Mouse (Mus musculus) hematopoietic stem cell, adult 5-6 weeks (primary cell): ENCODE measurements around the gene Abl2. TPM values are rescaled to one million over a fixed set of nuclear protein-coding genes. Genes with fewer than 3 reads are reported as not detected.

Source experiments
- ATAC-seq, 2 experiments: fragments of 125-278 bp in 1 of 2; replicated peaks in 1 of 2; 2 replicates each; pipeline ENCODE4 v1.8.0; 2016 to 2017; ENCODE audit warnings: inconsistent platforms in 2 of 2, mild to moderate bottlenecking in 2 of 2, moderate number of reproducible peaks in 2 of 2, low read depth in 1 of 2, moderate TSS enrichment in 1 of 2; ENCODE audit not compliant: low FRiP score in 2 of 2, poor library complexity in 2 of 2, severe bottlenecking in 2 of 2, insufficient read depth in 1 of 2, low TSS enrichment in 1 of 2
- total RNA-seq: library from RNA; stranded (forward); fragments of 172-1452, 232-1000 nt; gene quantifications from 2 replicates; pipeline ENCODE4 v1.2.3, GENCODE M21; 2017

Abl2 gene
- total RNA-seq, 1 experiment from 2014 or later = 32.8 TPM

DNA sequence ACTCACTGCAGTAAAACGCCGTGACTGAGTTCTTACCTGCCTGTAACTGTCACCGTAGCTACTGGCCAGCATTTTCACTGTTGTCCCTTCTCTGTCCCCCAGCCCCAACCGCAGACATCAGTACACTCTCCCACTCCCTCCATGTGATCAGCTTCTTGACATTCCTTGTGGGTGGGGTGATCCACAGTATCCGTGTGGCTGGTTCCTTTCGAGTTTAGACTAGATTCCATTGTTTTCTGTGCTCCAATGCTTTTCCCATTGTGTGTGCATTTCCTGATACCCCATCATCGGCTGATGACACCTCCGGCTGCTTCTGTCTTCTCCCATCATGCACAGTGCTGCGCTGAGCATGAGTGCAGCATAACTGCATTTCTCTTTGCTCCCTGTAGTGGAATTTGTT is 92.0 kb downstream of the Abl2 start:
- no peak for ATAC-seq

DNA sequence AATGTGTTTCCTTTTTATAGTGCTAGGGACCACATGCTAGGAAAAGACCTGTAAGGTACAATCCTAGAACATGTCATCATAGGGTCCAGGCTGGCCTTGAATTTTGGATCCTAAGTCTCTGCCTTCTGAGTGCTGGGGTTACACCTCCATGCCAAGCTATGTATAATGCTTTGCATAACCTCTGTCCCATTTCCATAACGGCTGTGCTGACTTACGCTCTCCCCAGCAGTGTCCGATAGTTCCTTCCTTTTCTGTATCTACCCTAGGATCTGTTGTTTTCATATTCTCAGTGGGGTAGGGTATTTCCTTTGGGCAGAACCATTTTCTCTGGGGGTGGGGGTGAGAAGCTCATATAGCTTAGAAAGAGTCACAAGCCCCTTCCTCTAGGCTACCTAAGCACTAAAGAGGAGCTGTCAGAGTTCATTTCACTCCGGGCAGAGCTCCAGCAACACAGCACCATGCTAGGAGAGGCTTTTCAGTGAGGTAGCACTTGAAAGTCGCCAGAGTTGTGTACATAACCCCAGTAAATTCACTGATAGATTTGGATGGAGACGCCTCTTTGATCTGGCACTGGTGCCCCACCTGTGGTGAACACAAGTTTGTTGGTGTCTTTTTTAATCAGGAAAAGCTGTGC is 93.7 kb downstream of the Abl2 start:
- peak; percentile 29 to 71; a peak in 3 of 4 replicates for ATAC-seq

DNA sequence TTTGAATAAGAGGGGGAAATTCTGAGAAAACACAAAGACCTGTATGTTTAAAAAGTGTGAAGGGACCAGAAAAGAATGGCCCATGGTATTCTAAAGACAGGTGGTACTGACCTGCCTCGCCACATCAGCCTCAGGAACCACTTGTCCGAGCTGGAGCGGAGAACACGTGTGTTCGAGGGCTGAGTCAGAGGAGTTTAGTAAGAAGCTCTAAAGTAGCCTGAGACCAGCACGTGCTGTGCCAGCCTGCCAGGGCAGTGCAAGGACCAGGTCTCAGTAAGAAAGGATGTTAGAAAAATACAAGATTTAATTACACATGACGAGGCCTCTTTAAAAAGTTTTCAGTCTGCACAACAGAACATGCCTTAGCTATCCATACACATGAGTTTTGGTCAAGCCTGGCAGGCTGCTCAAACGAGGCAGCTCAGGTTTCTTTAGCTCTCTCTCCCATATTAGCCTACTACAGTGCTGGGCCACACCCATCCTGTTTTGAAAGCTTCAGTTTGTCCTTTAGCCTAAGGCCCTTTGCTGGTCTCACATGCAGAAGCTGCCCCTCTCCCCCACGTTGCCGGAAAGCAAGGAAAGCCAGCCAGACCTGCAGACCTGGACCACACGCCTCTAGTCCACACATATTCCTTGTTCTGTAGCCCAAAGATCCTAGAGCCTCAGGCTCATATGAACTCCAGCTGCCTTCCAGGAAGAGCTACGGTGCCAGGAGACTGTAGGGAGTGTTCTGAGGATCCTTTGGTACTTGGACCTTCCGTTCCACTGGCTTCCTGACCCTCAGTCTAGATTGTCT is 96.3 kb downstream of the Abl2 start:
- ATAC-seq = no peak

DNA sequence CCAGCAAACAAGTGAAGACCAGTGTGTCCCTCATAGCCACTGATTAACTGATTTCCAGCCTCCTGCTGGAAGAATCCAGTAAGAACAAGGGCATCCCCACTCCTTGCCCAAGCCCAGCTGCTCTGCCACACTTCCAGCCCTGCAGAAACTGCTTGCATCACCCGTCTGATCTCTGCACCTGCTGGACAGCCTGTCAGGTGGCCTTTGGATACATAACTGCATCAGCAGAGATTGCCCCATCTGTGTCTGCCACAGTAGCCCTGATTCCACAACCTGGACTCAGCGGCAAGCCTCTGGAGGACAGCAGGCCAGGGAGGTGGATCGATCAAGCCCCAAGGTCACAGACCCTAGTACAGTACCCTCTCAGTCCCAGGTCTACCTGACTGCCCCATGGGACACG is 98.9 kb downstream of the Abl2 start:
- no peak for ATAC-seq

DNA sequence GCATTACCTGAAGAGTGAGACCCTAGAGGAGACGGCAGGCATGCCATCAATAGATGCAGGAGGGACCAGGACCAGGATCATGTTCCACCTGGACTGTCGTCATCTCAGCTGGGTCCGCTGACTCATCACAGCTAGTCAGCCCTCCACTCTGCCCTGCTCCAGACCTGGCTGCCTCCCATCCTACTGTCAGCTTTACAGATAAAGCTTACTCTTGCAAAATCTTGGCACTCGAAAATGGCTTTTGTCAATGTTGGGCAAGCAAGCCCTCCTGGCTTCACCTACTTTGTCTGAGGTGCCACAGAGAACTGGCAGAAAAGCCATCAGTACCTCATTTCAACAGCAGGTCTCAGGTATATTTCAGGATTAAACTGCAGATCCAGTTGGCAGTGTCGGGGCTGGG is 100.1 kb downstream of the Abl2 start:
- no peak for ATAC-seq

DNA sequence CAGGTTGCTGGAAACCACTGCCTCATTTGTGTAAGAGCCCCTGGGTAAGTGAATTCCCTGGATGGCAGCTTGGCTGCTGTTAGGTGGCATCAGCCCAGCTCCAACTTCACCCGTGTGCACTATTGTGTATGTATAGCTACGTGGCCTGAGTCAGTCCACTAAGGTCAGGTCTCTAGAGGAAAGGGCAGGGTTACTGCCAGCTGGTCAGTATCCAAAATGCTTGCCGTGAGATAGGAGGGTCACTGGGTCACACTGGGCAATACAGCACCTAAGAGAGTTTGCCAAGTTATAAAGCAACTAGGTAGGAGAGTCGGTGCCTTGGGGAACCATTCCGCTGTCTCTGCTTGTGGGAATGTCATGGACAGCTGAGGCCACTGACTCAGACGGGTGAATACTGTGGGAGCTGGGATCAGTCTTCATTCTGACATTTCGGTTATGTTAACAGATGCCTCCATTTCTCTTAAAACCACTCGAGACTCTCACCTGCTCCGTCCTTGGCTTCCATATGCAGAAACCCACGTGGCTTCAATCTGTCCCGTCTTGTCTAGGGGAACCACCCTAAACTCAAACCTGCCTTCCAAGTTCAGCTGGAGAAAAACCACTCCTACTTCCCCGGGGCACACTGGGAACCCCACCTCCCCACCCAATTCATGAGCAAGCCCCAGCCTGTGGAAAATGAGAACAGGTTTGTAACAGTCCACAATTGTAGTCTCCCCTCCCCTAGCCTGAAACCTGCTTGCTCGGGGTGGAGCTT is 101.5 kb downstream of the Abl2 start:
- peak; percentile 56 to 72; a peak in 3 of 4 replicates for ATAC-seq

DNA sequence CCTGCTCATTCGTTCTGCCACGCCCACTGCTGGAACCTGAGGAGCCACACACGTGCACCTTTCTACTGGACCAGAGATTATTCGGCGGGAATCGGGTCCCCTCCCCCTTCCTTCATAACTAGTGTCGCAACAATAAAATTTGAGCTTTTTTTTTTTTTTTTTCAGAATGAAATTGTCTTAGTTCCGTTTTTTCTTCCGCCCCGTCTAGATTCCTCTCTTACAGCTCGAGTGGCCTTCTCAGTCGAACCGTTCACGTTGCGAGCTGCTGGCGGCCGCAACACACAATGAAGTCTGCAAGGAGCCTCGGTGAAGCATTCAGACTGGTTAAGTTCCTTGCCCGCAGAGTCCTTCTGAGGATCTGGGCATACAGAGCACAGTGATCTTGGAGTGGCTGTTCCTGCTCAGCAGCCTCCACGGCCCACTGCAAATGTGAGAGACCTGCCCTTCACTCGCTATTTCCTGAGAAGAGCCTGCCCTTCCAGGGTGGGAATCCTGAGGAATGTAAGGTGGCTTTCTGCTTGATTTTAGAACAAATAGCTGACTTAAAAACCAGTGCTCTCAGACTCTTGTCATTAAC is 102.2 kb downstream of the Abl2 start:
- ATAC-seq = peak; percentile 34 to 42; a peak in 2 of 4 replicates

DNA sequence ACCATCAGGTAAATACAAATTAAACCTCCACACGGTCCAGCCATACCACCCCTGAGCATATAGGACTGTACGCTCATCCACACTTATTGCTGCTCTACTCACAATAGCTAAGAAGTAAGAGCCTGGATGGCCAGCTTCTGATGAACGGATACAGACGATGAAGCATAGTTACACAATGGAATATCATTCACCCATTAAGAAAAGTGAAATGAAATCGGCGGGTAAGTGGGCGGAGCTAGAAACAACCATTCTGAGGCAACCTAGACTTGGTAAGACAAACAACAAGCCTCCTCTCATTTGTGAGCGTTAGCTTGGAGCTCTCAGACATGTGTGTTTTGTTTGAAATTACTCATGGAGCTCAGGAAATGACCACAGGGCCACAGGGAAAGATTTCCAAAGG is 107.2 kb downstream of the Abl2 start:
- ATAC-seq = no peak

DNA sequence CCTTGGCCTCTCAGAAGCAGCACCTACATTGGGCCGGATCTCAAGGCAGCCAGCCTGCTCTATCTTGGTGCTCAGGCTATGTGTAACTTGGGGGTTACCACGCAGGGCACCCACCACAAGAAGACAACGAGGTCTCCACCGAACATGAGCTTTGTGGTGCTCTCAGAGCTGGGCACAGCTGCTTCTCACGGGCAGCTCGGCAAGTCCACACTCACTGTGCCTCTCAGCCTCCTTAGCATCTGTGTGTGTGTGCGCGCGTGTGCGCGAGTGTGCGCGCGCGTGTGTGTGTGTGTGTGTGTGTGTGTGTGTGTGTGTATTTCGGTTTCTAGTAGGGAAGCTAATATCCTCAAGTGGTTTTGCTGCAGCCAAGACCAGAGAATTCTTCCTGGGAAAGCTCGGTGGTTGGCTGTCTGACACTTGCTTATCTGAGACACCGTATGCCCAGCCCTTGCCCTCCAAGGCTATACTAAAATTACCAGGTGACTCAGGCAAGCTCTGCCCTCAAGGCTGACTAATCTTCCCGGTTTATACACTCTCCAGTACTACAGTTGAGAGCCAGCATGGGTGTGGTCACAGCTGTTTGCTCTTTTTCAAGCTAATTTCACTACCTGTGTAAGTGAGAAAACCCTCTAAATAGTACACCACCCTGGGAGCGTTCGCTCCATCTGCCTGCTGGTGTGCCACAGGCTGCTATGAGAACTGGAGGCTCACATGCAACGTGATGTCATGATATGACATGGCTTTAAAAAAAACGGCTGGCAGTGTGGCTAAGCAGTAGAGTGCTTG is 108.7 kb downstream of the Abl2 start:
- no peak for ATAC-seq

DNA sequence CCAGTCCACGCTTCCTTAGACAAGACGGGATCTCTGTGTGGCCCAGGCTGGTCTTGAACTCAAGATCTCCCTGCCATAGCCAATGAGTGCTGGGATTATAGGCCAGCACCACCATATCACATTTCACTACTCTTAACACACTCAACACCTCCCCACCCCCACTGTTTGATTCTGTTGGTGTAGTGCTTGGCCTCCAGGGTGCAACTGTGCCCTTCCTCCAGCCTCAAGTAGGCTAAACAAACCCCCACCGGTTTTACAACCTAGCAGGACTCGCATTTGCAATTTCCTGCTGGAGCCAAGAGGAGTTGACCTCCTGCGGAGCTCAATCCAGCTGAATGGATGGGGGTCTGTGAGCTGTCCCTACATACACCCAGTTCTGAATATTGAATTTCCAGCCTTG is 110.0 kb downstream of the Abl2 start:
- no peak for ATAC-seq

DNA sequence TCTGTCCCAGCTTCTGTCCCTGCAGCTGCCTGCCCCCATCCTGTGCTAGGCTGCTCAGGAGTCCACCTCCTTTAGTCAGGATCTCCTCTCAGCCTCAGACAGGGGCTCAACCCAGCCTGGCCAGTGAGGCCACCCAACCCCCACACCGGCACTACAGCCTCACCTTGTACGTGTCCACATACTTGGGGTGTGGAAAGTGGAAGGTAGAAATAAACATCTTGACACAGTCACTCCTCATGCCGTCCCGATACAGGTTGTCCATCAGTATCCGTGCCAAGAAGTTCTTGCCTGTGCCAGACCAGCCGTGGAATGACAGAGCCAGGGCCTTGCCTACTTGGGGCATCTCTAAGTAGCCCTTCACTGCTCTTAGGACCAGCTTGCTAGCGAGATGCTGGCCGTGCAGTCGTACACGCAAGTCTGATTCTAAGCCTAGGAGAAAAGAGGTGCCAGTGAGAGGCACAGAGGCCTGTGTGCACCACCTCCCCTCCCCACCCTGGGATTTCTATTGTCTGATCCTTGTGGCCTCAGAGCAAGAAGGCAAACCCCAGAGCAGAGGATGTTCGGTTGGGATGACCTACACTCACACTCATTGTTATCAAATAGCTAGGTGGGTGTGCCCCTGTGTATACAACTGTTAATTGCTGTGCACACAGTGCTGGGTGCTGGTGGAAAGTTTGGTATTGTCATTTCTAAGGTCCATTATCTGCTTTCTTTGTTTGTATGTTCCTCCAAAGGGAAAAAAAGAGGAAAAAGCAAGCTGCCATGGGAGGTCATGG is 110.8 kb downstream of the Abl2 start:
- no peak for ATAC-seq

DNA sequence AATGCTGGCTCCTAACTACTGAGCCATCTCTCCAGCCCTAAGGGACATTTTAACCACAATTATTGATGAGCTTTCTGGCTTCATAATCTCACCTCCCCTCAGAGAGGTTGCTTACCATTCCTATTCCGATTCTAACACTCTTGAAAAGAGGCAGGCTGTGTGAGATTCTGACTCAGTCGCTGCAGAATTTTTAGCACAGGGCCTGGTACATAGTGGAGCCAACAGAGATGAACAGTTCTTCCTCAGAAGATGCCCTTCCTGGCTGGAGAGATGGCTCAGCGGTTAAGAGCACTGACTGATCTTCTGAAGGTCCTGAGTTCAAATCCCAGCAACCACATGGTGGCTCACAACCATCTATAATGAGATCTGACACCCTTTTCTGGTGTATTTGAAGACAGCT is 113.3 kb downstream of the Abl2 start:
- no peak for ATAC-seq

DNA sequence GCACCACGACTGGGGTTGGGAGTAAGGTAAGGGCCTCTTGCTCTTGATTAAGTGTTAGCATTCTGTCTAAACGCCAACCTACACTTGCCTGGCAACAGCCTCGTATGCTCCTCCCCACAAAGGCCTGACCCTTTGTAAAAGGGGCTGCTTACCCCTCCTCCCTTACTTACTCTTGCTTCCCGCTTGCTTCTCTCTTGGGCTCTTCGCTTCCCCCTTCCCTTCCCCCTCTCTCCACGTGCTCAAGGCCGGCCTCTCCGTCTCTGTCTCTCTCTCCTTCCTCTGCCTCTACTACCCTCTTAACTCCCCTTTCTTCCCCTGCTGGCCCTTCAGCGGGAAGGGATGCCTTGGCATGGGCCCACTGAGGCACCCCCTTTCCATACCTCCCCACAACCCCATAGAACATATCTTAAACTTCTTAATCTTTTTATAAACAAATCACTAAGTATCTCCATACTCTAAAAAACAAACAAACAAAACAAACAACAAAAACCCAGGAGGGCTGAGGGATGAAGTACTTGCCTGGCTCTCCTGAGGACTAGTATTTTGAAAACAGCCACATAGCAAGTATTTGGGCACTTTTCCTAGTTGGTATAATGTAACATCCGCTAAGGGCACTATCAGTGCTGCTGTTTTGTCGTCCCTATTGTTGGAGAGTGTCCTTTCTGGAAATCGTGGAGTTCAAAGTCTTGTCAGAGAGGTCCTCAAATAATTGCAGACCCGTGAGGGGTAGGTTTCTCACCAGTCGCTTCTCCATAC is 114.3 kb downstream of the Abl2 start:
- no peak for ATAC-seq

DNA sequence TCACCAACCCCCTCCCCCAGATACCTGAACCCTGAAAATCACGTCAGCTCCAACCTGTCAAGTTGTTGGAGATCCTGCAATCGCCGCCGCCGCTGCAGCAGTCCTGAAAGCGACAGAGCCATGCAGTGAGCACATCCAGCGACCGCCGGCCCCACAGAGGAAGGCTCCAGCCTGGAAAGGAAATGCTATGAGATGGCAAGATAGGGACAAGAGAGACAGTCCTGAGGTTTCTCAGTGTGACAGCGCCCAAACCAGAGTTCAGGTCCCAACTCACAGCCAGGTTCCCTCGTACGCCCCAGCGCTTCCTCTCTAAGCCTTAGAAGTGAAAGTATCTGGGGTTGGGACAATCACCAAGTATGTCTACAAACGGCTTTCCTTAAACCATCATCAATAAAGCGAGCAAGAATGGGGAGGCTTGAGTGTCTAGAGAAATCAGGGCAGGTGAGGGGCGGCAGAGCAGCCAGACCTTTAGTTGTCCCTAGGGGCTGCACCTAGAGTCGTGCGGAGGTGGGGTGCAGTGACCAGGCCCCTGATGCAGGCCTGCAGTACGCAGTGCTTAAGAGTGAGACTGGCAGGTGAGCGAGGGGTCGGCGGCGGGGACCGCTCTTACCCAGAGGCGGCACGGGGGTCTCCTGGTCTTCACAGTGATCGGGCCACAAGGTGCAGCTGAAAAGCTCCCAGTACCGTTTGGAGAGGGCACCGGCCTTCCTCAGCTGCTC is 115.0 kb downstream of the Abl2 start:
- peak; percentile 5 to 41 for ATAC-seq

DNA sequence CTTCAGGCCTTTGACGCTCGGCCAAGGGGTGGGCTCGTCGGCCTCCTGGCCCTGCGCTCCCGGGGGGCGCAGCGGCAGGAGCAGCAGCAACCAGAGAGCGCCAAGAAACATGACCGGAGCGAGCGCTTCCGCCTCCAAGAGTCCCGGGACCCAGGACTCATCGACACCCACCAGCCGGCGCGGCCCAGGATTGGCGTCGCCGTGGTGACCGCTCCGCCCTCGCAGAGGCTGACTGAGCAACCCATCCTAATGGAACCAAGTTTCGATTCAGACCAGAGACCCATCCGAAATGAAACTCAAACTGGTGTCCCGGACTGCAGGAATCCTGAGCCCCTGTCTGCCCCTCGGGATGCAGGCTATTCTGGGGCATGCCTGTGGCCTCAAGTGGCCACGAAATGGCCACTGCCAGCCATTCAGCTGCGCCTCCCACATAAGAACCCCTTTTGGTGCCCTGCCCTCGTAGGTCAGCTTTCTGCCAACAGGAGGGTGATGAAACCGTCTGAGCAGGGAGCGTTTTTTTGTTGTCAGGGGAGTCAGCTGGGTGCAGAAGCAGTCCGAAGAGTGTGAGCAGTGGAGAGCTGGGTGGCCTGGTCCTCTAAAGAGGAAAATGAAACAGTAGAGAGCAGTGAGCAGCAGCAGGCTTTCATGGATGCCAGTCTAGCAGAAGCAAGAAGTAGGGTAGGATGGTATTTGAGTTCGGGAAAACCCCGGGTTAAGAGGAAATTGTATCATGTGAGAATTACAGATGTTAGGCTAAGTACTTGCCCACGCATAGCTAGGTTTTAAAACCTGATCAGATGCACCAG is 115.8 kb downstream of the Abl2 start, which contains the start of gene Tor3a:
TSS of gene Tor3a (minus strand) at position 162 of the 806 bp plus-strand sequence.
- ATAC-seq = peak; percentile 86 to 89
